Mouse (Mus musculus): ENCODE measurements around the gene Csad. TPM values are rescaled to one million over a fixed set of nuclear protein-coding genes. Genes with fewer than 3 reads are reported as not detected.
A peak's percentile ranks its signal among the peaks of the same experiment; 100 is the strongest.

The Csad gene
- total and polyA plus RNA-seq, 2 experiments from 2014 or later = 27.7 to 64.7 TPM

- Histone ChIP-seq H3K27ac (ENCODE audit: low read depth) (no peak overlapping the region), H3K27me3 (ENCODE audit: control insufficient read depth, insufficient read depth, low read length) (peaks cover 25% of the 10 kb centered on the region), H3K36me3 (replicated peaks; ENCODE audit: control insufficient read depth, insufficient read depth, low read length) (no peaks in the 10 kb centered on the region), H3K9me3 (replicated peaks; ENCODE audit: control insufficient read depth, low read length) (no peaks in the 10 kb centered on the region), H3K4me1 (ENCODE audit: control insufficient read depth, insufficient read depth) (peaks cover 4% of the 10 kb centered on the region; the same call in 1 of the 2 replicates), H3K4me2 (ENCODE audit: low read depth, low read length) (no peak overlapping the region), H3K9ac (replicated peaks; ENCODE audit: low read depth, low read length) (no peak overlapping the region), H3K4me3 (ENCODE audit: low read depth, low read length) (no peak overlapping the region)
- DNase-seq (ENCODE audit: low spot score) = no peak
- no peak for ATAC-seq (ENCODE audit: insufficient read depth, low read depth)
- 63% methylated on average over 5 of the region's 5 CpGs for WGBS
- TF ChIP-seq CTCF (IDR thresholded peaks at IDR 0.05; ENCODE audit: low read depth) (no peak), EP300 (IDR thresholded peaks at IDR 0.05; ENCODE audit: low read depth) (no peak)
Observed at GRCm38 (mm10) chr15:102146089-102146488, 58.4 kb downstream of the Csad start.

- Histone ChIP-seq H3K9me3 (replicated peaks; ENCODE audit: control insufficient read depth, low read length) (no peaks in the 10 kb centered on the region), H3K27me3 (ENCODE audit: control insufficient read depth, insufficient read depth, low read length) (peaks cover 25% of the 10 kb centered on the region), H3K27ac (ENCODE audit: low read depth) (no peak overlapping the region), H3K36me3 (replicated peaks; ENCODE audit: control insufficient read depth, insufficient read depth, low read length) (no peaks in the 10 kb centered on the region), H3K4me3 (ENCODE audit: low read depth, low read length) (no peak overlapping the region), H3K4me2 (ENCODE audit: low read depth, low read length) (no peak overlapping the region), H3K4me1 (ENCODE audit: control insufficient read depth, insufficient read depth) (peaks cover 4% of the 10 kb centered on the region; the same call in 1 of the 2 replicates), H3K9ac (replicated peaks; ENCODE audit: low read depth, low read length) (no peak overlapping the region; the same call in 1 of the 2 replicates)
- ATAC-seq (ENCODE audit: insufficient read depth, low read depth) (no peak), DNase-seq (ENCODE audit: low spot score) (no peak)
- WGBS = 75% methylated on average over 10 of the region's 10 CpGs
- TF ChIP-seq EP300 (IDR thresholded peaks at IDR 0.05; ENCODE audit: low read depth) (no peak), CTCF (IDR thresholded peaks at IDR 0.05; ENCODE audit: low read depth) (no peak)
Observed at GRCm38 (mm10) chr15:102145330-102145729, 59.2 kb downstream of the Csad start.

GRCm38 (mm10) chr15:102144726-102145125 is 59.8 kb downstream of the Csad start:
- no peak overlapping the region for H3K9ac ChIP-seq (replicated peaks; ENCODE audit: low read depth, low read length)
- peak overlapping the region; percentile 22 for H3K4me3 ChIP-seq (ENCODE audit: low read depth, low read length)
- no peak for DNase-seq (ENCODE audit: low spot score)
- TF ChIP-seq EP300 (IDR thresholded peaks at IDR 0.05; ENCODE audit: low read depth) (no peak), CTCF (IDR thresholded peaks at IDR 0.05; ENCODE audit: low read depth) (no peak)
- 18% methylated on average over 19 of the region's 19 CpGs for WGBS
- ATAC-seq (ENCODE audit: insufficient read depth, low read depth) = no peak
- H3K27ac ChIP-seq (ENCODE audit: low read depth) = no peak overlapping the region
- H3K4me2 ChIP-seq (ENCODE audit: low read depth, low read length) = peak overlapping the region; percentile 27
- no peaks in the 10 kb centered on the region for H3K9me3 ChIP-seq (replicated peaks; ENCODE audit: control insufficient read depth, low read length)
- H3K27me3 ChIP-seq (ENCODE audit: control insufficient read depth, insufficient read depth, low read length) = peaks cover 25% of the 10 kb centered on the region
- H3K4me1 ChIP-seq (ENCODE audit: control insufficient read depth, insufficient read depth) = peaks cover 4% of the 10 kb centered on the region; the same call in 1 of the 2 replicates
- H3K36me3 ChIP-seq (replicated peaks; ENCODE audit: control insufficient read depth, insufficient read depth, low read length) = no peaks in the 10 kb centered on the region

GRCm38 (mm10) chr15:102144274-102144711 is 60.2 kb downstream of the Csad start, which contains the start of gene Igfbp6:
Gene Igfbp6, plus strand, starts transcription at chr15:102144362.
- H3K4me3 ChIP-seq (ENCODE audit: low read depth, low read length) = peak within 1 kb of the TSS; percentile 22
- H3K9me3 ChIP-seq (replicated peaks; ENCODE audit: control insufficient read depth, low read length) = no peaks in the 10 kb centered on the region
- H3K36me3 ChIP-seq (replicated peaks; ENCODE audit: control insufficient read depth, insufficient read depth, low read length) = no peaks in the 10 kb centered on the region
- H3K4me2 ChIP-seq (ENCODE audit: low read depth, low read length) = peak within 1 kb of the TSS; percentile 27
- H3K4me1 ChIP-seq (ENCODE audit: control insufficient read depth, insufficient read depth) = peaks cover 4% of the 10 kb centered on the region; the same call in 1 of the 2 replicates
- peaks cover 25% of the 10 kb centered on the region for H3K27me3 ChIP-seq (ENCODE audit: control insufficient read depth, insufficient read depth, low read length)
- H3K9ac ChIP-seq (replicated peaks; ENCODE audit: low read depth, low read length) = no peak within 1 kb of the TSS; the same call in 1 of the 2 replicates
- H3K27ac ChIP-seq (ENCODE audit: low read depth) = 0 out of 2 replicates have a peak within 1 kb of the TSS, but pooled peaks have one; percentile 0
- TF ChIP-seq EP300 (IDR thresholded peaks at IDR 0.05; ENCODE audit: low read depth) (no peak), CTCF (IDR thresholded peaks at IDR 0.05; ENCODE audit: low read depth) (no peak)
- DNase-seq (ENCODE audit: low spot score) (no peak), ATAC-seq (ENCODE audit: insufficient read depth, low read depth) (no peak)
- WGBS = 17% methylated on average over 22 of the region's 22 CpGs

- no peak overlapping the region for H3K9ac ChIP-seq (replicated peaks; ENCODE audit: low read depth, low read length)
- 54% methylated on average over 23 of the region's 23 CpGs for WGBS
- H3K9me3 ChIP-seq (replicated peaks; ENCODE audit: control insufficient read depth, low read length) = no peaks in the 10 kb centered on the region
- H3K36me3 ChIP-seq (replicated peaks; ENCODE audit: control insufficient read depth, insufficient read depth, low read length) = no peaks in the 10 kb centered on the region
- TF ChIP-seq EP300 (IDR thresholded peaks at IDR 0.05; ENCODE audit: low read depth) (no peak), CTCF (IDR thresholded peaks at IDR 0.05; ENCODE audit: low read depth) (no peak)
- H3K27me3 ChIP-seq (ENCODE audit: control insufficient read depth, insufficient read depth, low read length) = peaks cover 25% of the 10 kb centered on the region
- H3K27ac ChIP-seq (ENCODE audit: low read depth) = 0 out of 2 replicates have a peak overlapping the region, but pooled peaks have one; percentile 0
- no peak for ATAC-seq (ENCODE audit: insufficient read depth, low read depth)
- no peak overlapping the region for H3K4me3 ChIP-seq (ENCODE audit: low read depth, low read length)
- peaks cover 4% of the 10 kb centered on the region; the same call in 1 of the 2 replicates for H3K4me1 ChIP-seq (ENCODE audit: control insufficient read depth, insufficient read depth)
- H3K4me2 ChIP-seq (ENCODE audit: low read depth, low read length) = no peak overlapping the region
- DNase-seq (ENCODE audit: low spot score) = peak; percentile 54
Observed at GRCm38 (mm10) chr15:102142914-102143912, 61.3 kb downstream of the Csad start.
